Mouse (Mus musculus) liver, embryonic 14.5 days (tissue): Measurements from ENCODE around the gene Rdx. TPM values are rescaled to one million over a fixed set of nuclear protein-coding genes. Genes with fewer than 3 reads are reported as not detected.

Experiments used
- ATAC-seq: fragments of 200-750 bp; cut with Nextera tagmentation; 2 replicates; pipeline ENCODE4 v1.8.0; 2017; ENCODE audit warnings: moderate number of reproducible peaks, mild to moderate bottlenecking, moderate library complexity; ENCODE audit not compliant: insufficient read depth
- DNase-seq, 3 experiments: peaks; one replicate each; pipeline ENCODE4 v3.0.0-alpha.2; 2012 to 2013; ENCODE audit warnings: low read depth in 3 of 3, low spot score in 3 of 3
- H3K27ac ChIP-seq: fragments of 300-500 bp; sonication (generic); 2 replicates; pipeline ENCODE4 v1.5.1; 2014; ENCODE audit warnings: moderate library complexity, mild to moderate bottlenecking, control low read depth, inconsistent platforms
- H3K27me3 ChIP-seq: fragments of 300-500 bp; sonication (generic); 2 replicates; pipeline ENCODE4 v1.6.1; 2014; ENCODE audit warnings: mild to moderate bottlenecking, low read length, moderate library complexity; ENCODE audit not compliant: control insufficient read depth, insufficient read depth
- H3K36me3 ChIP-seq: fragments of 300-500 bp; sonication (generic); replicated peaks from 2 replicates; pipeline ENCODE4 v1.6.1; 2014; ENCODE audit warnings: low read depth; ENCODE audit not compliant: control insufficient read depth, insufficient read depth
- H3K4me1 ChIP-seq, 2 experiments: fragments of 200-500 bp in 1 of 2; fragments of 300-500 bp in 1 of 2; sonication (generic) in 1 of 2; replicated peaks; 2 replicates each; pipeline ENCODE4 v1.6.1; 2012 to 2014; ENCODE audit warnings: antibody characterized with exemption in 1 of 2, inconsistent platforms in 1 of 2, low read length in 1 of 2; ENCODE audit not compliant: control insufficient read depth in 2 of 2, insufficient read depth in 2 of 2
- H3K4me2 ChIP-seq: fragments of 300-500 bp; sonication (generic); 2 replicates; pipeline ENCODE4 v1.6.1; 2014; ENCODE audit warnings: low read depth, mild to moderate bottlenecking, control low read depth, moderate library complexity
- H3K4me3 ChIP-seq, 2 experiments: fragments of 200-500 bp in 1 of 2; fragments of 300-500 bp in 1 of 2; sonication (generic) in 1 of 2; 2 replicates each; pipeline ENCODE4 v1.5.1; 2012 to 2014; ENCODE audit warnings: low read depth in 2 of 2, low read length in 2 of 2, mild to moderate bottlenecking in 2 of 2, control low read depth in 1 of 2, inconsistent platforms in 1 of 2, moderate library complexity in 1 of 2; ENCODE audit not compliant: insufficient read depth in 1 of 2
- H3K9ac ChIP-seq: fragments of 300-500 bp; sonication (generic); replicated peaks from 2 replicates; pipeline ENCODE4 v1.6.1; 2014; ENCODE audit warnings: mild to moderate bottlenecking, control low read depth, moderate library complexity
- H3K9me3 ChIP-seq: fragments of 300-500 bp; sonication (generic); 2 replicates; pipeline ENCODE4 v1.6.1; 2016; ENCODE audit warnings: low read length, mixed read lengths; ENCODE audit not compliant: control insufficient read depth
- CTCF ChIP-seq: IDR thresholded peaks from 2 replicates; pipeline ENCODE4 v1.5.1; 2016; ENCODE audit warnings: antibody characterized with exemption, low read depth, control low read depth
- EP300 ChIP-seq: IDR thresholded peaks from 2 replicates; pipeline ENCODE4 v1.6.1; 2016; ENCODE audit warnings: antibody characterized with exemption, low read depth
- WGBS: fragments of 180-500 bp; shearing (Covaris S2); extraction: QIAGEN DNeasy Blood & Tissue Kit; methylation state at CpG from one replicate; pipeline ENCODE4 v1.1.7; 2014; ENCODE audit not compliant: insufficient replicate concordance; 5-methylcytosine and 5-hydroxymethylcytosine counted together
- microRNA-seq: library from miRNA; unstranded; fragments of <30 nt; microRNA quantifications from one replicate; pipeline ENCODE4, GENCODE M21; 2016
- polyA plus RNA-seq, 2 experiments: library from polyadenylated mRNA; depleted of rRNA in 1 of 2; stranded (reverse) in 1 of 2; unstranded in 1 of 2; fragments of >200 nt; fragmentation: Nextera tagmentation in 1 of 2; extraction: Ambion mirVana in 1 of 2; gene quantifications; 2 replicates each; pipeline versions ENCODE4 v1.2.1 to v1.2.3; 2012 to 2014

Rdx gene
- polyA plus RNA-seq, 2 experiments: 28.0 to 69.6 TPM

- no peak for DNase-seq
- Histone ChIP-seq H3K4me1 (peaks cover 0 to 3% of the 10 kb centered on the region in 2 experiments; a peak in 1 of 4 replicates), H3K4me3 (no peak overlapping the region), H3K27me3 (no peaks in the 10 kb centered on the region), H3K9me3 (no peaks in the 10 kb centered on the region), H3K27ac (no peak overlapping the region), H3K4me2 (no peak overlapping the region), H3K36me3 (no peaks in the 10 kb centered on the region), H3K9ac (no peak overlapping the region)
- no peak for ATAC-seq
- WGBS: 63% methylated on average over 4 of the region's 4 CpGs
- TF ChIP-seq CTCF (no peak), EP300 (no peak)
Measured at GRCm38 (mm10) chr9:52119212-52119611, 72.2 kb downstream of the Rdx start.

GRCm38 (mm10) chr9:52125225-52125624, 78.3 kb downstream of the Rdx start:
- WGBS: 75% methylated on average over 6 of the region's 6 CpGs
- Histone ChIP-seq H3K4me1 (no peaks in the 10 kb centered on the region), H3K27ac (no peak overlapping the region), H3K9ac (no peak overlapping the region), H3K9me3 (no peaks in the 10 kb centered on the region), H3K4me3 (no peak overlapping the region), H3K36me3 (no peaks in the 10 kb centered on the region), H3K27me3 (no peaks in the 10 kb centered on the region), H3K4me2 (no peak overlapping the region)
- TF ChIP-seq EP300 (no peak), CTCF (no peak)
- ATAC-seq: no peak
- no peak for DNase-seq

GRCm38 (mm10) chr9:52130348-52130747, 83.4 kb downstream of the Rdx start:
- H3K9me3 ChIP-seq: no peaks in the 10 kb centered on the region
- no peaks in the 10 kb centered on the region for H3K36me3 ChIP-seq
- no peaks in the 10 kb centered on the region for H3K27me3 ChIP-seq
- 0 out of 4 replicates have a peak, but pooled peaks cover 0 to 2% of the 10 kb centered on the region in 2 experiments for H3K4me1 ChIP-seq
- 76% methylated on average over 4 of the region's 4 CpGs for WGBS
- TF ChIP-seq EP300: no peak
- TF ChIP-seq CTCF: no peak
- no peak overlapping the region for H3K9ac ChIP-seq
- ATAC-seq: no peak
- H3K4me2 ChIP-seq: no peak overlapping the region
- H3K4me3 ChIP-seq: no peak overlapping the region
- no peak overlapping the region for H3K27ac ChIP-seq
- DNase-seq: no peak

- Histone ChIP-seq H3K9me3 (no peaks in the 10 kb centered on the region), H3K4me3 (no peak overlapping the region), H3K36me3 (no peaks in the 10 kb centered on the region), H3K4me1 (0 out of 4 replicates have a peak, but pooled peaks cover 0 to 2% of the 10 kb centered on the region in 2 experiments), H3K9ac (no peak overlapping the region), H3K27me3 (no peaks in the 10 kb centered on the region), H3K4me2 (no peak overlapping the region), H3K27ac (no peak overlapping the region)
- TF ChIP-seq CTCF (no peak), EP300 (no peak)
- DNase-seq (no peak), ATAC-seq (no peak)
- 36% methylated on average over 2 of the region's 2 CpGs for WGBS
Measured at GRCm38 (mm10) chr9:52132771-52133170, 85.8 kb downstream of the Rdx start.

Small RNA genes within 50 kb of the gene (microRNA-seq; reads per million reads assigned to microRNA genes)
- gene Gm27686 (not detected), gene Mir6244 (not detected)

Other genes starting within 250 kb of the Rdx start
- gene Fdx1, start 83.6 kb upstream of the Rdx start, polyA plus RNA-seq (2012; rRNA removed): 8.6 and 12.0 TPM in 2 replicates
- gene Fdx1, start 83.6 kb upstream of the Rdx start, polyA plus RNA-seq (2014; fragmentation: Nextera tagmentation; extraction: Ambion mirVana): 35.6 and 36.4 TPM in 2 replicates
- gene Zc3h12c, start 121.4 kb downstream of the Rdx start, polyA plus RNA-seq (2012; rRNA removed): 0.29 and 0.38 TPM in 2 replicates
- gene Zc3h12c, start 121.4 kb downstream of the Rdx start, polyA plus RNA-seq (2014; fragmentation: Nextera tagmentation; extraction: Ambion mirVana): 0.53 and 0.61 TPM in 2 replicates